Mouse (Mus musculus) thymus, adult 2 months (tissue): ENCODE results near the gene Eya3. TPM values are rescaled to one million over a fixed set of nuclear protein-coding genes. Genes with fewer than 3 reads are reported as not detected.
"Not testable (repeated sequence)": the region's sequence is repeated elsewhere in the genome, so short reads cannot be mapped to it uniquely, and the experiment has no call there.

Experiments used
- DNase-seq: peaks from one replicate; pipeline ENCODE4 v3.0.0; 2021
- H3K27ac ChIP-seq: fragments of 200-500 bp; 2 replicates; pipeline ENCODE4 v1.5.1; 2012; ENCODE audit warnings: low read length, control low read depth; ENCODE audit not compliant: control insufficient read depth, insufficient read depth
- H3K27me3 ChIP-seq: fragments of 200-500 bp; 2 replicates; pipeline ENCODE4 v1.6.1; 2012; ENCODE audit warnings: mild to moderate bottlenecking, low read length, moderate library complexity, mixed read lengths; ENCODE audit not compliant: control insufficient read depth, insufficient read depth
- H3K36me3 ChIP-seq: fragments of 200-500 bp; 2 replicates; pipeline ENCODE4 v1.6.1; 2012; ENCODE audit warnings: mild to moderate bottlenecking, low read length, moderate library complexity; ENCODE audit not compliant: control insufficient read depth, insufficient read depth
- H3K4me1 ChIP-seq: fragments of 200-500 bp; replicated peaks from 2 replicates; pipeline ENCODE4 v1.6.1; 2012; ENCODE audit warnings: low read length; ENCODE audit not compliant: control insufficient read depth, insufficient read depth
- H3K4me3 ChIP-seq: fragments of 200-500 bp; 2 replicates; pipeline ENCODE4 v1.5.1; 2012; ENCODE audit warnings: mild to moderate bottlenecking, low read length, control low read depth, moderate library complexity; ENCODE audit not compliant: control insufficient read depth, insufficient read depth
- CTCF ChIP-seq: fragments of 200-500 bp; IDR thresholded peaks from 2 replicates; pipeline ENCODE4 v1.5.1; 2012; ENCODE audit warnings: mild to moderate bottlenecking, control low read depth, low read length, moderate library complexity, borderline replicate concordance; ENCODE audit not compliant: control insufficient read depth, poor library complexity, insufficient read depth; ENCODE audit errors: extremely low read depth
- POLR2A ChIP-seq: fragments of 200-500 bp; IDR thresholded peaks from 2 replicates; pipeline ENCODE4 v1.6.1; 2012; ENCODE audit warnings: mild to moderate bottlenecking, low read length, control low read depth, moderate library complexity; ENCODE audit not compliant: control insufficient read depth, poor library complexity, insufficient read depth; ENCODE audit errors: extremely low read depth
- WGBS: fragments of 180-500 bp; shearing (Covaris S2); methylation state at CpG from one replicate; pipeline ENCODE4 v1.1.7; 2018; 5-methylcytosine and 5-hydroxymethylcytosine counted together
- polyA plus RNA-seq: library from polyadenylated mRNA; depleted of rRNA; stranded (reverse); fragments of >200 nt; gene quantifications from 2 replicates; pipeline ENCODE4 v1.2.3, GENCODE M21; 2012

Gene Eya3
- polyA plus RNA-seq, 1 experiment: 63.6 TPM

- Histone ChIP-seq H3K4me3 (no peak overlapping the region), H3K36me3 (no peaks in the 10 kb centered on the region), H3K27ac (0 out of 2 replicates have a peak overlapping the region, but pooled peaks have one; percentile 5), H3K4me1 (peaks cover 20% of the 10 kb centered on the region), H3K27me3 (no peaks in the 10 kb centered on the region)
- 95% methylated on average over 25 of the region's 25 CpGs for WGBS
- TF ChIP-seq POLR2A (no peak), CTCF (no peak)
- no peak for DNase-seq
These were observed 94.4 kb downstream of the Eya3 start for GRCm38 (mm10) chr4:132733071-132733770.

- DNase-seq: no peak
- Histone ChIP-seq H3K36me3 (no peaks in the 10 kb centered on the region), H3K4me3 (no peak overlapping the region), H3K27ac (no peak overlapping the region), H3K4me1 (peaks cover 18% of the 10 kb centered on the region), H3K27me3 (no peaks in the 10 kb centered on the region)
- TF ChIP-seq CTCF (no peak), POLR2A (no peak)
- 97% methylated on average over 2 of the region's 2 CpGs for WGBS
These were observed 96.0 kb downstream of the Eya3 start for GRCm38 (mm10) chr4:132734766-132735165.

- Histone ChIP-seq H3K4me3 (no peak overlapping the region), H3K27ac (no peak overlapping the region), H3K36me3 (no peaks in the 10 kb centered on the region), H3K4me1 (peaks cover 18% of the 10 kb centered on the region), H3K27me3 (no peaks in the 10 kb centered on the region)
- TF ChIP-seq CTCF (no peak), POLR2A (no peak)
- 90% methylated on average over 2 of the region's 2 CpGs for WGBS
- DNase-seq: no peak
These were observed 96.6 kb downstream of the Eya3 start for GRCm38 (mm10) chr4:132735389-132735788.

- Histone ChIP-seq H3K27me3 (no peaks in the 10 kb centered on the region), H3K4me1 (peaks cover 18% of the 10 kb centered on the region), H3K36me3 (no peaks in the 10 kb centered on the region), H3K27ac (no peak overlapping the region), H3K4me3 (no peak overlapping the region)
- no peak for TF ChIP-seq CTCF
- no peak for TF ChIP-seq POLR2A
- 75% methylated on average over 3 of the region's 3 CpGs for WGBS
- DNase-seq: no peak
These were observed 97.1 kb downstream of the Eya3 start for GRCm38 (mm10) chr4:132735894-132736293.

GRCm38 (mm10) chr4:132737154-132737553, 98.4 kb downstream of the Eya3 start:
- H3K27me3 ChIP-seq, DNase-seq, H3K4me3 ChIP-seq, H3K27ac ChIP-seq, H3K36me3 ChIP-seq: not testable (repeated sequence)
- peaks cover 17% of the 10 kb centered on the region for H3K4me1 ChIP-seq
- WGBS: 89% methylated on average over 9 of the region's 9 CpGs

GRCm38 (mm10) chr4:132741491-132741890, 102.7 kb downstream of the Eya3 start:
- peak; percentile 9 for DNase-seq
- TF ChIP-seq CTCF (no peak), POLR2A (no peak)
- no peaks in the 10 kb centered on the region for H3K27me3 ChIP-seq
- H3K4me3 ChIP-seq: no peak overlapping the region
- H3K36me3 ChIP-seq: no peaks in the 10 kb centered on the region
- H3K27ac ChIP-seq: no peak overlapping the region
- H3K4me1 ChIP-seq: peaks cover 6% of the 10 kb centered on the region; the same call in 1 of the 2 replicates
- WGBS: 61% methylated on average over 7 of the region's 7 CpGs
